Mouse (Mus musculus) layer of hippocampus, adult 8-10 months (tissue): Measurements from ENCODE around the gene Igf2bp3. TPM values are rescaled to one million over a fixed set of nuclear protein-coding genes. Genes with fewer than 3 reads are reported as not detected.

ENCODE experiments used
- DNase-seq, 2 experiments: peaks; one replicate each; pipeline ENCODE4 v3.0.0; 2022; ENCODE audit warnings: low spot score in 2 of 2
- total RNA-seq, 4 experiments: library from RNA; stranded (reverse); gene quantifications; 2 replicates each; pipeline ENCODE4 v1.2.4; 2022

Igf2bp3 gene
- total RNA-seq, 4 experiments from 2014 or later = not detected

DNA sequence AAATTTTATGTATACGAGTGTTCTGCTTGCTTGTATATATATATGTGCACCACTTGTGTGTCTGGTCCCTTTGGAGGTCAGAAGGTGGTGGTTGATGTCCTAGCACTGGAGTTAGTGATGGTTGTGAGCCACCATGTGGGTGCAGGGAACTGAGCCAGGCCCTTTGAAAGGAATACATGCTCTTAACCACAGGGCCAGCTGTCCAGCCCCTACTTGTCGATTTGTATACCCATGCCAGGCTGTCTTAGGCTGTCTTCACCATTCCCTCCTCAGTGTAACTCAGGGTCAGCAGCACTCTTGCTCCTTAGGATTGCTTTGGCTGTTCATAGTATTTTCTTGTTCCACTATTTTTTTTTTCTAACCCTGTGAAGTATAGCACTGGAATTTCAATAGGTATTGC lies 136.9 kb downstream of the Igf2bp3 start:
- DNase-seq = no peak

DNA sequence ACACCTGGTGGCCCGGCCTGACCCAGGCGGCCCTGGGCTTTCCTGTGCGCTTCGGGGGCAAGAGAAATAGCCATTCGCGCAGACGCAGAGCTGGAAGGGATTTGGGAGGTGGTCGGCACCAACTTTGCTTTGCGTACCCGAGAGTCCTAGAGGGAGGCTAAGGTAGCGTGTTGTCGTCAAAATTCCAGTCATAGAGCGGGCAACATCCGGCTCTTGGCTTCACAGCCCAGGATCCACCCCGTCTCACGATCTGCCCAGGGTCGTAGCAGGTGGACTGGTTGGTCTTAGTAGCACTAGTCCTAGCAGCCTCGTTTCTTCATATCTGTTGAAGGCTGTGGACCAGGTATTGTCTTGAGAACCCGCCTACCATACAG lies 140.7 kb downstream of the Igf2bp3 start:
- DNase-seq = no peak

DNA sequence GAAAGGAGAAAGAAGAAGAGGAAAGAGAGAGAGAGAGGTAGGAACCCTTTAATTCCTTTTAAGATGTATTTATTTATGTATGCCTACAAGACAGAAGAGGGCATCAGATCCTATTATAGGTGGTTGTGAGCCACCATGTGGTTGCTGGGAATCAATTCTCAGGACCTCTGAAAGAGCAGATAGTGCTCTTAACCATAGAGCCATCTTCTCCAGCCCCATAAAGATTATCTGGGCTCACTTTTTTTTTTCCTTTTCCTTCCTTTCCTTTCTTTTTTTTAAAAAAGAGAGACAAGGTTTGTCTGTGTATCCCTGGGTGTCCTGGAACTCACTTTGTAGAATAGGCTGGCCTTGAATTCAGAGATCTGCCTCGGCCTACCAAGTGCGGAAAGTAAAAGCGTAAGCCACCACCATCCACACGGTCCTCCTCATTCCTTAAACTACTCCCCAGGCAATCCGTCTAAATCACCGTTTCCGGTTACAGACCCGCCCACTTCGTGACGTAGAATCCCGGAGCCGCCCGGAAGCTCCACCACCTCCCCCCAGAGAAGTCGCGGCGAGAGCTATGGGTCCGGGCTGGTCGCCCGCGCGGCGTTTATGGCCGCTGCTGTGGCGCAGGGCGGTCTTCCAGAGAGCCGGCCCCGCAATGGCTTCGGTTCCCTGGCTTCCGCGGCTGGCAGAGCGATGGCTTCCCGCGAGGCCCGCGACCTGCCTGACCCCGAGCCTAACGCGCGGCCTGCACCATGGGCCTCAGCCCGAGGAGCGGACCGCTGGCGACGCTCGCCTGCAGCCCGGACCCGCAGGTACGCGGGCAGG lies 141.2 kb downstream of the Igf2bp3 start, which contains the start of gene Malsu1:
Gene Malsu1, plus strand, starts transcription at position 492 of the 813 bp plus-strand sequence.
- peak; percentile 93 to 94 for DNase-seq

DNA sequence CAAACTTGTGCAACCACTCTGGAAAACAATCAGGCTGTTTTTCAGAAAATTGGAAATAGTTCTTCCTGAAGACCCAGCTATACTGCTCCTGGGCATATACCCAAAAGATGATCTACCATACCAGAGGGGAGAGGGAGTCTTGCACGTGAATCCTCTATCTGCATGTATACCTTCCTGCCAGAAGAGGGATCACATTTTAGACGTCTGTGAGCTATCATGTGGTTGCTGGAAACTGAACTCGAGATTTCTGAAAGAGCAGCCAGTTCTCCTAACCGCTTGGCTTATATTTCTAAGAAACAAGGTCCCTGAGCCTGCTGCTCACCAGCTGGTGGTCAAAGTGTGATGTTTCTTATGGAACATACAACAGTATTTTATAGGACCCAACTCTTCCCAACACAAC lies 146.4 kb downstream of the Igf2bp3 start:
- DNase-seq = no peak

DNA sequence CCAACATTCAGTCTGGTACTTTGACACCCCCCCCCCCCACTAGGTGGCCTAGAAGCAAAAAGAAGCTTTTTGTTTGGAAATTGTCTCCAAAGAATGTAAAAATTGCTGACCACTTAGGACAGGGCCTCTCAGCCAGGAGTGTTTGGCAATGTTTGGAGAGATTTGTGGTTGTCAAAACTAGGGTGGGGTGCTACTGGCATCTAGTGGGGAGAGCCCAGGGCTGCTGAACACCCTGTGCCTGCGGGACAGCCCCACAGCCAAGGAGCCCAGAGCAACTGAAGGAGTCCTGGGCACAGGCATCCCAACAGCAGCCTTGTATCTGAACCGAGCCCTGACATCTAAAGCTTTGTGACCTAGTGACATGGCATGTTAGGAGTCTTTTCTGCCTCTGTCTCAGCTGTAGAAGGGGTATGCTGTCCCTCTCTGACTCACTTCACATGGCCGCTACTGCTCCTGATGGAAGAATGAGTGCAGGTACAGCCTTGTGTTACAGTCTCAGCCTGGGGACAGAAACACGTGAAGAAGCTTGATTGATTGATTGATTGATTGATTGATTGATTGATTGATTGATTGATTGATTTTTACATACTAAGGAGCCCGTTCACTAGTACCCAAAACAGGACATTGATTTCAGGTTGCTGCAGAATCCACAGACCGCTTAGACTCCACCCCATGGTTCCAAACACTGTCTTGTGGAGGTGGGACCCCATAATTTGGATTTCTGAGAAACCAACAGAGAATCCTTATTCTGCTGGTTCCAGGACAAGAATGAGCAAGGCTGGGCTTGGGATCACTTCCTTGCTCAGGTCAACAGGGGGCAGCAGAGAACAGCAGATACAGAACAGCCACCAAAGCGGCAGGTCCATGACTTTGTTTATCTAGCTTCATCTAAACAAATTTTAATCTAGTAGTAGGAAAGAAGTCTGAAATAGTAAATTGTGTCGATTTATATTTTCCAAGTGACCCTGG lies 157.4 kb downstream of the Igf2bp3 start:
- DNase-seq = peak in 1 of 2 experiments; percentile 68

DNA sequence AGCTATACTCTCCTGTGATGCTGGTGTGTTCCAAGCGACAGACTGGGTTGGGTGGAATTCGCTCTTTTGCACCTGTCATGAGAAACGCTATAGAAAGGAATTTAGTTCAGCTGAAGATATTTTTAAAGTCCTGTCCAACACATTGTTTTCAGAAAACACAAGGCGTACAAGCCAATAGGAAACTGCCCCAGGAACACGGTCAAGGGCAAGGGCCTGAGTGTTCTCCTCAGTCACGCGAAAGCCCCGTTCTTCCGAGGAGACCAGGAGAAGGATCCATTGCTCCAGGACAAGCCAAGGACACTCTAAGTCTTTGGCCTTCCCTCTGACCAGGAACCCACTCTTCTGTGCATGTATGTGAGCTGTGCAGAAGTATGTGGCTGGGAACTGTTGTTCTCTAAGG lies 158.7 kb downstream of the Igf2bp3 start:
- no peak for DNase-seq

DNA sequence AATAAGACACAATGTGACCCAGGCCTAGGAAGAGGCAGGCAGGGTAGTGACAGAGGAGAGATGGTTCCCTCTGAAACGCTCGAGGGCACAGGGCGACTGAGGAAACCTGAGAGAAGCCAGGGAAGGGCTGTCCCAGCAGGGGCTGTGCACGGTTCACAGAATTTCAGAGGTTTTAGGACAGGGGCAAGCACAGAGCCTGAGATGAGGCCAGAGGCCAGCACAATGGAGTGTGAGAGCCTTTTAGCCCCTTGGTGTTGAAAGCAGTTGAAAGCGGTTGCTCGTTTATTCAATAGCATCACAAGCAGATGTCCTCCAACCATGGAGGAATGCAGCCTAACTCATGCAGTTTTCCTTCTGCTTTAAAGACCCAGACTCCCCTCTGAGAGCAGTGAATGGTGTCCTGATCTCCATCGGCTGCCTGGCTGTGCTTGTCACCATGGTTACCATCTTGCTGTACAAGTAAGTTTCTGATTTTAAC lies 159.5 kb downstream of the Igf2bp3 start:
- DNase-seq = no peak

DNA sequence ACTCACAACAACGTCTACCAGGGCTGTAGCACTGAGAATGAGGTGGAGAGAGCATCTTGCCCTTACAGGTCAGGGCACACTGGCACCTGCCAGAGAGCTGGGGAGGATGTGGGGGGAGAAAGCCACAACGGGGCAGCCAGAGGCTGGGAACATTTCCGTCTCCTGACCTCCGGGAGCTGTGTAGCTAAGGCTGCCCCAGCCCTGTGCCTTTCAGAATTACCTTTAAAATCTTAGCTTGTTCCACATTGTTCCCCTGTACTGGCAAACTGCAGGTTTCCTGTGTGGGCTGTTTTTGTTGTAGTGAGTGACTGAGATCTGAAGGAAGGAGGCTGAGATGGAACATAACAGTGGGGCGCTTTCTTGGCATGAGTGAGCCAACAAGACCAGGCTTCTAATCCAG lies 162.6 kb downstream of the Igf2bp3 start:
- DNase-seq = no peak

DNA sequence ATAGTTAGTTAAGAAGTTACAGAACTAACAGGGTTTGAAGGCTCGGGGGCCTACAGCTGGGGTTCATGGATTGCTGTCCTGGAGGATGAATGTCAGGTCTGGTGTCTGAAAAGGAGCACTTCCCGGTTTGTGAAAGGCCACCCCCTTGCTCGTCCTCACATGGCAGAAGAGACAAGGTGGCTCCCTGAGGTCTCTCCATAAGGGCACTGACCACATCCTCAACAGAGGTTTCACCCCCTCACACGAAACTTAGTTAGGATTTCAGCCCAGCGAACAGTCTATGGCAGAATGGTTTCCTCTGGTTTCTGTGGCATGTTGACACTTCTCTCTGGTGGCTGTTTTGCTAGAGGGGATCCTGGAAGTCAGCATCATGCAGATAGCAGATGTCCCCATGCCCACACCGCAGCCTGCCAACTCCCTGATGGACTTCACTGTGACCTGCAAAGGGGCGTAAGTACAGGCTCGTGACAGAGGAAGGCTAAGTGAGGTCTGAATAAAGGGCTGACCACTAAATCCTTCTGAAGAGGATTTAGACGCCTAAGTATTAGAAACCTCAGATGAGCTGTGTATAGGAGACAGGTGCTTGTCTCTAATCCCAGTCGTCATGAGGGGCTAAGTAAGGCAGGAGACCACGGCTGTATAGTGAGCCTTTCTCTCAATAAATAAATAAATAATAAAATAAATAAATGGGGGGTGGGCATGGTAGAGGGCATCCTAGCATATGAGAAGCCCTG lies 163.9 kb downstream of the Igf2bp3 start:
- DNase-seq = no peak

DNA sequence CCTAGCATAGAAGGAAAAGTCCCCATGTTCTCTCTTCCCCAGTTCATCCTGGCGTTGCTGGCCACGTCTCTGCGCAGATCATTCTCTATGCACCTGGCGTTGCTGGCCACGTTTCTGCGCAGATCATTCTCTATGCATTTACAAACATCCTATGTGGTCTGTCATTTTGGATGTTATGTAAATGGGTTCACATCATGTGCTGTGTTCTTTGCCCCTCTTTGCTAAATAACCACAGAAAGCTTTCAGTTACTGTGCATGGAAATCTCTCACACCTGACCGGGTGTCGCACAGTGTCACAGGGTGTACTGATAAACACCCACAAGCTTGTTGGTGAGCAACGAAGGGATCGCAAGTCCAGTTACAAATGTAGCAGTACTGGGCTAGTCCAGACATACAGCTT lies 166.4 kb downstream of the Igf2bp3 start:
- DNase-seq = no peak

DNA sequence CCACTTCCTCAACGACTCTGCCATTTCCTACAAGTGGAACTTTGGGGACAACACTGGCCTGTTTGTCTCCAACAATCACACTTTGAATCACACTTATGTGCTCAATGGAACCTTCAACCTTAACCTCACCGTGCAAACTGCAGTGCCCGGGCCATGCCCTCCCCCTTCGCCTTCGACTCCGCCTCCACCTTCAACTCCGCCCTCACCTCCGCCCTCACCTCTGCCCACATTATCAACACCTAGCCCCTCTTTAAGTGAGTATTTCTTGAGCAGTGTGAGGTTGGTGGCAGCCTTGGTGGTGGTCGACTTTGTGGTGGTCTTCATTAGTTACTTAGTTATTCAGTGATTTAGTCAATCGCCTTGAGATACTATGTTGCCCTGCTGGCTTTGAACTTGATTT lies 166.9 kb downstream of the Igf2bp3 start:
- no peak for DNase-seq

DNA sequence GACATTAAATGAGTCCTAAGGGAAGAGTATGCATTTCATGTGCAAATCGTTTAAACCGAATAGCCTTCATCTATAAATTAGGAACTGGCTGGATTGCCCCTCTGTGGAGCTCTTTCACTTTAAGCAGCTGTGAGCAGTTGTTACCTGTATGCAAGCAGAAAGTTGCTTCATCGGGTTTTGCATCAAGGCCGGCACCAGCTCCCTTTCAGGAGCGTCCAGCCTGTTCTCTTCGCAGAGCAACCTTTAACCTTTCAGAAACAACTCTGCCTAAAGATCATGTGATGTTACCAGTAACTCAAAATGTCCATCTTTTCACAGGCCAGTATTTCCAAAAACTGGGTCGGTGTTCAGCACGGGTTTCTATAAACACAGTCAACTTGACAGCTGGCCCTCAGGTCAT lies 167.8 kb downstream of the Igf2bp3 start:
- DNase-seq = no peak

DNA sequence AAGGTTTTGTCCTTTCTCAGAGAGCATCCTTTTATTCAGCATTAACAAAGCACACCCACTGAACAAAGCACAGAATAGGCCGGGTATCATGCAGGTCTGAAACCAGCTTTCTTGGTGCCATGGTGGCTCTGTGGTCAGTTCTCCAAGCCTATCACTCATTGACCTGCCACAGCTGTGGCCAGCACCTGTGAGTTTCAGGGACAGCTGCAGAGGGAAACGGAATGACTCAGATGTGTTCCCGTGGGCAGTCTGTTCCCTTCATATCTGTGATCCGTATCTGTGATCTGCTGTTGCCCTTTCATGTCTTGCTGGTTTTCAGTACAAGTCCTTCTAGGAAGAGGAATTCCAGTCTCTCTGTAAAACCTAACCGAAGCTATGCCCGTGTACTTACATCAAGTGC lies 168.3 kb downstream of the Igf2bp3 start:
- no peak for DNase-seq

DNA sequence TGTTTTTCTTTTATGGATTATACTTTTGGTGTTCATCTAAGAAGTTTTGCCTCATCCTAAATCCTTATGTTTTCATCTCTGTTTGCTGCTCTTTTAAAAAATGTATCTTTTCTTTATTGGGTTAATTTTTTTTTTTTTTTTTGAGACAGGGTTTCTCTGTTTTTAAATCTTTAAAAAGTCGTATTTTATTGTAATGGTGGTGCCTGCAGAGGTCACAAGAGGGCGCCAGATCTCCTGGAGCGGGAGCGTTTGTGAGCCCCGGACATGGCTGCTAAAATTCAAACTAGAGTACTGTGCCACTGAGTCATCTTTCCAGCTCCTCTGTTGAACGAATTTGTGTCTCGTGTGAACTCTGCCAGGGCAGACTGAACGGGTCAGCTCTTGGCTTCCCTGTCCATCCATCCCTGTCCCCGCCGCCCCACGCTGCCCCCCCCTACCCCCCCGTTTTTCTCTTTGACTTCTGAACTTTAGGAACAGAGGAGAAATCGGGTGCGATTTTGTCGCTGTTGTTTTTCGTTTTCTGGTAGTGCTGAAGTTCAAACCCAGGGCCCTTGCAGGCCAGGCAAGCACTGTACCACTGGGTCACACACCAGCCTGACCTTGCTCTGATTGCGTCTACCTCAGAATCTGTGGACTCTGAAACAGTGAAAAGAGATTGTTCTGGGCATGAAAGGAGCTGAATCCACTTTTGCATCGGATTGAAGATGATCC lies 175.1 kb downstream of the Igf2bp3 start:
- peak; percentile 20 to 59 for DNase-seq

DNA sequence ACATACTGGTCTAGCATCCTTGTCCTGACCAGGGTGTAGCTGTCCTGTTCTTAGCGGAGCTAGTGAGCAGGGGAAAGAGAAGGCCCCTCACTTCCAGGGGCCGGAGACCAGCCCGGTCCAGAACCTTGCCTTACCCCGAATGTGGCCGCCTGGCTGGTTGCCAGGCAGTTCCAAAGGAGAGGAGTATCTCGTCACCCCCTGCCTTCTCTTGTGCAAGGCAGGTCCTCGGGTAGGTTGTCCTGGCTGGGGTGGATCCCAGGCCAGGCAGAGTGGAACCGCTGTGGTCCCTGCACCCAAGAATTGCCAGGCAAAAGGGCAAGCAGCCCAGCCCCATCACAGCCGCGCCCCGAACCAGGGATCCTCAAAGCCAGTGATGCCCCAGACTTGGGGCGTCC lies 177.5 kb downstream of the Igf2bp3 start:
- DNase-seq = no peak

DNA sequence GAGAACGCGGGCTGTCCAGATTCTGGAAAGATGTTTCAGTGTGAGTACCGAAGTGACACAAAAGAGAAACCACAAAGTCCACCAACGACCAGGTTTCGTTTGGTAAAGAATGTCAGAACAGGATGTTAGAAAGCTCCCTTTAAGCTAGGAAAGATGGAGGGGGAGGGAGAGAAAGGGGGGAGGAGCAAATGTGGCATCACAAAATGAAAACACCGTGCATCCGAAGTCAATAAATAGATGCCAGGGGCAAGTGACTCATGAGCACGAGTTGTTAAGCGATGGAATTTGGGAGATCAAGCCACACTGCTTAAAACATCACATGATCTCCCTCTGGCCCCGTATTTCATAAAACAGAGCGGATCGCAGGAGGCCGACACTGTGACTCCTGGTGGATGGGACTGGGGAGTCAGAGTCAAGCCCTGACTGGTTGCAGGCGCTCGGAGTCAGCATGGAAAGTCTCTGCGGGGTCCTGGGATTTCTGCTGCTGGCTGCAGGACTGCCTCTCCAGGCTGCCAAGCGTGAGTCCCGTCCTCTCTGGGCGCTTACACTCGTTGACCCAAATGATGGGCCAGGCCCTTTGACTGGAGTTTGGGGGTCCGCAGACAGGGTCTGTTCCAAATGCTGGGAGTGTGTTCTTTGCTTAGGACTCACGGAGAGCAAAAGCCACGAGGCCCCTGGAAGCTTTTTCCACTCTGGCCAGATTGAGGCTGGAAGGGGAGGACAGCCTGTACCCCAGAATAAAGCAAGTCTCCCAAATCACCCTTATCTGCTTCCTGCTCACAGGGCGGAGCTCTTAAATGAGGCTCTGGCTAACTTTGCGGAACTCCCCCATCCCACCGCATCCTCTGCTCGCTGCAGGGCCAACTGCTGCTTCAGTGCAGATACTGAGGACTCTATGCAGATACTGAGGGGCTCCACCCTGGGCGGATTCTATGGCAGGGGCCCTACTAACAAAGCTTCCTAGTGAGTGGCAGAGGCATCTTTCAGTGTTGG lies 178.2 kb downstream of the Igf2bp3 start, which contains the start of gene Gpnmb:
Gene Gpnmb, plus strand, starts transcription at position 272 of the 993 bp plus-strand sequence.
- no peak for DNase-seq
